In the genomic region with DNA sequence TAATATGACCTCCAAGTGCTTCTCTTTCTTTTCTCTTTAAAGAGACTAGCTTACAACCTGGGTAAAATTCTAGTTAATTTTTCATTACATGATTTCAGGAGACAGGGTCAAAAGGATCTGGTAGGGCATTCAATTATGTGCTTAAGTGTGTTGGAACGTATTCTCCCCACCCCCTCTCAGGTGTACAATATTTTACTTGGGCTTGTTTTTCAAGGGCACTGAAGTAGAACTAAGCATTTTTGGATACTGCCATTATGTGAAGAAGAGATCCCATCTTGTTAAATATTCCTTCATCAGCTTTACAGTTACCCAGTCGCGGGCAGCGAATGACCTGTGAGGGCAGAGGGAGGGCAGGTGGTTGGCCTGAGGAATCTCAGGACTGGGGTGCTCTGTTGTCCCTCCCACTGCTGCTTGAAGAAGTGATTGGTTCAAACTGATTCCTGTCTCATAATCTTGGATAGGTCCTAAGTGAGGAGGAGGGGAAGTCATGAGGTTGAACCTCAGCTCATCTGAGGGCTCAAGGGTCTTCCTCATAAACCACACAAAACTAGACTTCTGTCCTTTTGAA, we compare ENCODE assay signal across 22 mouse cellular contexts.
DNase-seq lines count a peak whose midpoint lies in the region; ATAC-seq and TF ChIP-seq lines count a peak whose summit lies in the region.
"Had no signal": no experiment of that assay in that cellular context is flagged by ENCODE, and none has a peak within 500 bp of the region (broad histone marks: within the 10 kb centered on the region; RNA-seq: fewer than 3 reads in every experiment).

No protein-coding gene starts in this region.

- no peak overlapping the region for H3K9ac ChIP-seq in kidney, embryonic 14.5 days (ENCODE audit: low read depth, low read length)
- H3K9ac ChIP-seq in kidney, postnatal 0 days (ENCODE audit: low read depth, low read length): no peak overlapping the region
- H3K9ac ChIP-seq: embryonic facial prominence, embryonic 12.5 days; forebrain, embryonic 15.5 days; heart, embryonic 13.5 days; hindbrain, embryonic 12.5 days had no signal

- no peak for TF ChIP-seq CTCF in kidney, postnatal 0 days (IDR thresholded peaks at IDR 0.05; ENCODE audit: low read depth)

- H3K9me3 ChIP-seq in kidney, embryonic 14.5 days (ENCODE audit: control insufficient read depth, low read length): no peaks in the 10 kb centered on the region
- no peaks in the 10 kb centered on the region for H3K9me3 ChIP-seq in kidney, postnatal 0 days (replicated peaks; ENCODE audit: low read length)
- H3K9me3 ChIP-seq: embryonic facial prominence, embryonic 12.5 days; forebrain, embryonic 15.5 days; heart, embryonic 13.5 days; hindbrain, embryonic 12.5 days had no signal

- H3K36me3 ChIP-seq in kidney, embryonic 14.5 days (ENCODE audit: control insufficient read depth, insufficient read depth, low read length): no peaks in the 10 kb centered on the region
- H3K36me3 ChIP-seq in kidney, postnatal 0 days (ENCODE audit: insufficient read depth, low read length): no peaks in the 10 kb centered on the region
- H3K36me3 ChIP-seq: embryonic facial prominence, embryonic 12.5 days; forebrain, embryonic 15.5 days; G1E; hindbrain, embryonic 12.5 days had no signal

- peak; percentile 94 for DNase-seq in kidney, adult 11 months
- peak; percentile 23 for DNase-seq in kidney, postnatal 0 days (ENCODE audit: low spot score)
- DNase-seq in kidney, postnatal 36 days: peak; percentile 75 to 92
- no peak for DNase-seq in heart, postnatal 4 days
- DNase-seq in layer of hippocampus, postnatal 36 days: no peak
- DNase-seq: adrenal gland, adult 8-10 months; adrenal gland, postnatal 36 days; B cell, adult 2 months; cerebellum, adult 11 months; cerebellum, adult 8-10 months; cerebellum, postnatal 14 days; gastrocnemius, postnatal 36 days; heart, adult 11 months; heart, postnatal 36 days had no signal

- no peak overlapping the region for H3K4me2 ChIP-seq in kidney, embryonic 14.5 days (replicated peaks; ENCODE audit: low read depth, low read length)
- H3K4me2 ChIP-seq in kidney, postnatal 0 days (ENCODE audit: low read length): no peak overlapping the region
- H3K4me2 ChIP-seq: embryonic facial prominence, embryonic 12.5 days; forebrain, embryonic 15.5 days; heart, embryonic 13.5 days; hindbrain, embryonic 12.5 days had no signal

- ATAC-seq in kidney, embryonic 14.5 days (ENCODE audit: low FRiP score, low TSS enrichment): no peak
- peak; percentile 93 for ATAC-seq in kidney, postnatal 0 days (replicated peaks; ENCODE audit: low FRiP score, low read depth)
- ATAC-seq in inflammation-experienced regulatory T-cells, adult 6 months: no peak
- ATAC-seq: CD4-positive, CD25-positive, alpha-beta regulatory T cell, adult 4 months; forebrain, embryonic 15.5 days had no signal

- H3K4me1 ChIP-seq in kidney, embryonic 14.5 days (ENCODE audit: control insufficient read depth, insufficient read depth, low read length): no peaks in the 10 kb centered on the region
- H3K4me1 ChIP-seq in kidney, postnatal 0 days (replicated peaks; ENCODE audit: insufficient read depth, low read length): no peaks in the 10 kb centered on the region
- H3K4me1 ChIP-seq: embryonic facial prominence, embryonic 12.5 days; forebrain, embryonic 15.5 days; heart, embryonic 13.5 days; hindbrain, embryonic 12.5 days had no signal

- no peaks in the 10 kb centered on the region for H3K27me3 ChIP-seq in kidney, embryonic 14.5 days (ENCODE audit: control insufficient read depth, insufficient read depth, low read length)
- H3K27me3 ChIP-seq in kidney, postnatal 0 days (ENCODE audit: insufficient read depth, low read length): no peaks in the 10 kb centered on the region
- H3K27me3 ChIP-seq: embryonic facial prominence, embryonic 12.5 days; forebrain, embryonic 15.5 days; heart, embryonic 13.5 days; hindbrain, embryonic 12.5 days had no signal

- H3K27ac ChIP-seq in kidney, embryonic 14.5 days (ENCODE audit: low read depth, low read length): no peak overlapping the region
- peak overlapping the region; percentile 54; the same call in 1 of the 2 replicates for H3K27ac ChIP-seq in kidney, postnatal 0 days
- H3K27ac ChIP-seq: embryonic facial prominence, embryonic 12.5 days; forebrain, embryonic 15.5 days; heart, embryonic 13.5 days; hindbrain, embryonic 12.5 days had no signal

- 74% methylated on average over 4 of the region's 4 CpGs for WGBS in kidney, embryonic 14.5 days
- WGBS in kidney, postnatal 0 days: 65% methylated on average over 4 of the region's 4 CpGs

- no peak overlapping the region for H3K4me3 ChIP-seq in kidney, embryonic 14.5 days (ENCODE audit: low read length)
- H3K4me3 ChIP-seq in kidney, postnatal 0 days (replicated peaks; ENCODE audit: low read depth, low read length): no peak overlapping the region
- H3K4me3 ChIP-seq: embryonic facial prominence, embryonic 12.5 days; forebrain, embryonic 15.5 days; heart, embryonic 13.5 days; hindbrain, embryonic 12.5 days had no signal

Comparison
In these comparisons a context has a peak if more than half of its experiments do, and no peak if none do; other contexts are left out.
1. DNase-seq: peak in kidney, adult 11 months (single experiment), kidney, postnatal 0 days (single experiment) and kidney, postnatal 36 days (2 of 2); none in heart, postnatal 4 days (single experiment) and layer of hippocampus, postnatal 36 days (0 of 2).